Mouse (Mus musculus): ENCODE measurements around the gene Mdga1. TPM values are rescaled to one million over a fixed set of nuclear protein-coding genes. Genes with fewer than 3 reads are reported as not detected.

Mdga1 gene
- polyA plus RNA-seq, 1 experiment, result 1.4 TPM

DNA sequence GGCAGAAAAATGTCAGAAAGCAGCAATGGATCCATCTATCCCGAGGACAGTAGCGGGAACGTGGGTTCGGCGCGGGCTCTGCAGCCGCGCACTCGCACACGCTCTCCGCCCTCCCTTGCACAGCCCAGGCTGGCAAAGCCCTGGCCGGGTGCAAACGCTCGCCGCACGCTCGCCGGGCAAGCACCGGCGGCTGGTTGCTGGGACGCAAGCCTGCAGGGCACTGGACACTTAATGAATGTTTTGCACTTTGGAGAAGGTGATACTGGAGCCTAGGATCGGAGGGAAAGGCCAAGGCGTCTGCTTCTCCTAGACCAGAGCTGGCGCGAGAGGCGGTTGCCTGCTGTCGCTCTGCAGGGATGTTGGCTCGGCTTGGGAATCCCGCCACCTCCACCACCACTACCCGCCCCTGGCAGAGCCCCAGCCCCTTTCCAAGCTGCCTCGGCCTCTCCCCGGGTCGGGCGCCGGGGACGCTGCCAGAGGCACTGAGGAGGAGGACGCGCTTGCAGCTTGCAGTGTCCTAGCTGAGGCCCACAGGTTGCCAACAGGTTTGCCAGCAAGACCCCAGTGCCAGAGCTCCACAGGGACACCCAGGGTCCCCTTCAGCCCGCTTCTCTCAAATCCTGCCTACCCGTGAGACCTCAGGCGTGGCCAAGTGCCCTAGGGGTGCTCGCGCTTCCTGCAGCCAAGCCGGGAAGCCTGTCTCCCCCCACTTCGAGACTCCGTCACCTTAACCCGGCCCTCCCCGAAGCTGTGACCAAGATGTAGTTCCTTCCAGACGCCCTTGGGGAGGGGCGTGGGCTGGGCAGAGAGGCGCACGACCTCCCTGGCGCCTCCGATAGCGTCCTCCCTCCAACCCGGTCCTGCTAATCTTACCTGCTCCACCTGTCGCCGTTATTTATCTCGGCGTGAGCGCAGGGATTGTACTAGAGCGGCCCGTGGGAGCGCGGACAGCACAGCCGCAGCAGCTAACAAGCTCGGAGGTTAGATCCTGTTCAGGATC, 80.6 kb downstream of the Mdga1 start:
- WGBS, result 3% methylated on average over 67 of the region's 67 CpGs
- DNase-seq (ENCODE audit: low read depth, low spot score), result no peak

DNA sequence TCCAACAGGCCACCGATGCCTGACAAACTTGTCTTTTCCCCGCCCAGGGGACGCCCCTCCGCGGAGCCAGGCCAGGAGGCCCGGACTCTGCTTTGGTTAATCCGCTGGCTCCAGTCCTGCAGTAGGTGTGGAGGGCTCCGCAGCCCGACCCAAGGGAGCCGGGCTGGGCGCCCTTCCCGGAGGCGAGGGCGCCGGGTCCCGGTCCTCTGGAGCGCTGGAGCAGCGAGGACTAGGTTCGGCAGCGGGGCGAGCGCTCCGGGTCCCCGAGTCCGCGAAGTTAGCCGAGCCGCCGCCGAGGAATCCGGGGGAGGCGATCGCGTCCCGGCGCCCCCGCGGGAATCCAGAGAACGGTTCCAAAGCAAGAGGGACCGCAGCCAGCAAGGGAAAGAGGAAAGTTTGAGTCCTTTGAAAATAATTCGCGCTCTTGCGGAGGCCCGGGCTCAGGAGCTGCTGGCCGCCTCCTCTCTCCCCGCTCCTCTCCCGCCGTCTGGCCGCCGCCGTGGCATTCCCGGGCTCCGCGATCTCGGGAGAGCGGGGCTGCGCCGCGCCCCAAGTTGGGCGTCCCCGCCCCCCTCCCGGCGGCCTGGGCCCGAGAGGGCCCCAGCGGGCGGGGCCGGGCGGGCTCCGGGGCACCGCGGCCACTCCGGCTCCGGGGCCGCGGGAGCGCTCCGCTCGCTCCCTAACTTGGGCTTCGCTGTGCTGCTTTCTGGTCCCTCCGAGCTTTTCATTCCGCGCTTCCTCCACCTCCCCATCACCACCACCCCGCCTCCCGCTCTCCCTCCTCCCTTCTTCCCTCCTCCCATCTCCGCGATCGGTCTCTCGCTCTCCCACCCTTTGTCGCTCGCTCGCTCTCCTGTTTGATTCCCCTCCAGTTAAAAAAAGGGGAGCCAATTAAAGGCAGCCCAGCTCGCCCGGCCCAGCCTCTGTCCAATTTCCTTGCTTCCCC, 81.7 kb downstream of the Mdga1 start:
- DNase-seq (ENCODE audit: low read depth, low spot score), result no peak
- WGBS, result under 1% methylated on average over 92 of the region's 93 CpGs

DNA sequence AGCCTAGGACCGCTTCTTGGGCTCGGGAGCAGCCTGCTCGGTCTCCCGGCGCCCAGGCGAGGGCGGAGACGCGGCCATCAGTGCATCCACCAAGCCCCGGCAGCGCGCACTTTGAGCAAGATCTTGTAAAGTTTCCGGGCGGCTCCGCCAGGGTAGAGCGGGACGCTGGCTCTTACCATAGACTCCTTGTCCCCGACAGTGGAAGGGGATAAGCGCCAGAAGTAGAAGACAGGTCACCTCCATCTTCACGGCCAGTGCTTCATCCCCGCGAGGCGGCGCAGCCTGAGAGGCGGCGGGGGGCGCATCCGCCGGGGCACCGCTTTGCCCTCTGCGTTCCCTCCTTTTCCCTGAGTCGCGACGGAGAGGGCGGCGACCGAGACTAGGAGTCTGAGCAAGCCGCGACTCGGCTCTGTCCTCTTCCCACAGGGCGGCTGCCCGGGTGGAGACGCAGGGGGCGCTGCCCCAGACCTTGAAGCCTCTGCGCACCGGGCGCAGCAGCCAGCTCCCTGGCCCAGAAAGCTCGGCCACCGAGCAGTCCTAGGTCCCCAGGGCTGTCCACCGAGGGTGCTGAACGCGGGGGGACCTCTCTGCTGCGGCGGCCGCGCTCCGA, 82.5 kb downstream of the Mdga1 start:
- no peak for DNase-seq (ENCODE audit: low read depth, low spot score)
- under 1% methylated on average over 55 of the region's 57 CpGs for WGBS

DNA sequence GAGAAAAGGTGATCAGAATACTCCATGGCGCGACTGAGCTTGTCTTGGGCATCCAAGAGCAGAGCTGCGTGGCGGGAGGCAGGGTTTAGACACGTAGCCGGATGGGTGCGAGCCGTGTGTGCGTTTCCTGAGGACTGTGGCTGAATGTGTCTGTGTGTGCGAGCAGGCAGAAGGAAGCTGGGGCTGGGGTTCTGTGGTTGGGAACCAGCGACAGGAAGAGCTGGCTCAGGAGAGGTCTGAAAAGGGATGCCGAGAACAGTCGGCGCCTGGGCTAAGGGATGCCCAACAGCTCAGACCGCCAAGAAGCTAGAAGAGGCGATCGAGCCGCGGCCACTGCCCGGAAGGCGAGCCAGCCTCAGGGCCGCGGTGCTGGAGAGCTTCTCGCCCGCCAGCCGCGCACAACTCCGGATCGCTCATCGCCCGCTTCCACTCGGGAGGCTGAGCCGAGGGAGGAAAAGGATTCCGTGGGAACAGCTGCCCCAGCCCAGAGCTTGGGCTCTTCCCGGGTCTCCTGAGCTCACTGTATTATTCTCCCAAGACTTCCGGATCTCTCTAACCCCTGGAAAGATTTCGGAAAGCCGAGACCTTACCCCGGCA, 83.1 kb downstream of the Mdga1 start:
- 1% methylated on average over 39 of the region's 39 CpGs for WGBS
- DNase-seq (ENCODE audit: low read depth, low spot score), result no peak

DNA sequence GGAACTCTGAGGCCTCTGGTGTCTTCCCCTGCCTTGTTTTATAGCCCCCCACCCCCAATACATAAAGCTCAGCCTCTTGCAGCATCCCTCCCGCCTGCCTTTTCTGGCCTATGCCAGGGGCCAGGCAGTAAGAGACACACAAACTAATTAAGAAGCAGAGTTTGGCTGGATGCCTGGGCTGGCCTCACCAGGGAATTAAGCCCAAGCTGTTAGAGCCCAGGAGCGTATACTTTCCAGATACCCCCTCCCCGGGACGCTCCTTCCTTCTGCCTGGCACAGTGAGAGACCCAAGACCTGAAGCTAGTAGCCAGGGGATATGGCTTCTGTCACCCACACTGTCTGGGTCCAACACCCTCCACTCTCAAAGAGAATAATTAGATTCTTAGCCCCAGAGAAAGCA, 83.8 kb downstream of the Mdga1 start:
- no peak for DNase-seq (ENCODE audit: low read depth, low spot score)
- WGBS, result 12% methylated on average over 4 of the region's 4 CpGs

DNA sequence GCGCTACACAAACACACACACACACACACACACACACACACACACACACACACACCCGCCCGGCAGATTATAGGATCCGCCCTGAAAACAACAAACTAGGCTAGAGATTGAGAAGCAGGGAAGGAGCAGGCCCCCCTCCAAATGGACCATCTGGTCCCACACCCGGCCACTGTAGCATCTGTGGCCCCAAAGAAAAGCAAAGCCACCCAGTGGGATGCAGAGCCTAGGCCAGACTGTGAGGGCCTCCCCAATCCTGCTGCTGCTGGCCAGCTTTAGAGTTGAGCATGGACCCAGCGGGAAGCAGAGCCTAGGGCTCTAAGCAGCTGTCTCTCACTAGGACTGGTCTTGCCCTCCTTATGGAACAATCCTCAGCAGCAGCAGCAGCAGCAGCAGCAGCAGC, 85.3 kb downstream of the Mdga1 start:
- no peak for DNase-seq (ENCODE audit: low read depth, low spot score)
- WGBS, result 63% methylated on average over 6 of the region's 6 CpGs

DNA sequence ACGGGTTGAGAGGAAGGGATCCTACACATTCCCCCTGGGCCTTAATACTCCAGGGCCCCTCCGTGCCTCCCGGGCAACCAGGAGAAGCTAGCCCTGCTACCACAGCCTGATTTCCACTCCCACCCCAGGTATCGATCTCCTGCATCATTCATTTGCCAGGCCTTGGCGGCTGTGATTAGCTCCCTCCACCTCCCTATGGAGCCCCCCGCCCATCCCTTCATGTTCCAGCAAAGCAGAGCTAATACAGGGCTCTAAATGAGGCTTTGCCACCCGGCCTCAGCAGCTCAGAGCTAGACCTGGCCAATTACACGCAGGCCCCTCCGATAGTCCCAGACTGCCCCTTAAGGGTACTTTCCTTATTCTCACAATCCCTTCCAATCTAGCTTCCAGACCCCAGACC, 86.5 kb downstream of the Mdga1 start:
- 62% methylated on average over 9 of the region's 9 CpGs for WGBS
- no peak for DNase-seq (ENCODE audit: low read depth, low spot score)

DNA sequence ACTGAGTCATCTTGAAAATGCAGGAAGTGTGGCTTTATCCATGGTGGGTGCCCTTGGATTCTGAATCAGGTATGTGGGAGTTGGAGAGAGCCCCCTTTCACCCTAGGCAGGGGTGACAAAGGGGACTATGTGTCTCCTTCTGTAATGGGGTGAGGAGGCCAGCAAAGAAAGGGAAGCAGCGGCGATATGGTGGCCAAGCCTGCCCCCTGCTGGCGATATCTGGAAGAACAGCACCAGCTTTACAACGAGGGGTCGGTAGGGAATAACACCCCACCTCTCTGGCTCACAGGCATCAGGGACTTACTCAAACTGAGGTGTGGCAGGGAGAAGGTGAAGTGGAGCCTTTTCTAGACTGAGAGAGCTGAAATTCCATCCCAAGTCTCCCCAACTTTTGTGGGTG, 87.0 kb downstream of the Mdga1 start:
- no peak for DNase-seq (ENCODE audit: low read depth, low spot score)
- 0% methylated on average over 5 of the region's 5 CpGs for WGBS

DNA sequence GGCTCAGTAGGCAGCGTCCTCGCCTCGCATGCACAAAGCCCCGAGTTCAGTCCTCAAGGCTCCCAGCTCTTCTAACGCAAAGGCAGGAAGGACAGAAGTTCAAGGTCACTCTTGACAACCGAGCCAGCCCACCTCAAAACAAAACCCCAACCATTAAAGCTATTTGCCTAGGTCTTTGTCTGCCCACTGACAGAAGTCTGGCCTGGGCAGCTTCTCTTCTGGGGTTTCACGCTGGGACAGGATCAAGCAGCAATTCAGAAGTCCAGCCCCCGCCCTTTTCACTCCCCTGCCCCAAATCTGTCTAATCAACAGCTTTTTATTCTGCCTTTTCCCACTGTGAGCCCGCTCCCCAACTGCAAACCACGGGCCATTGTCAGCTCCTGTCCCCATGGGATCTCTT, 89.6 kb downstream of the Mdga1 start:
- DNase-seq (ENCODE audit: low read depth, low spot score), result no peak
- WGBS, result 55% methylated on average over 10 of the region's 10 CpGs

DNA sequence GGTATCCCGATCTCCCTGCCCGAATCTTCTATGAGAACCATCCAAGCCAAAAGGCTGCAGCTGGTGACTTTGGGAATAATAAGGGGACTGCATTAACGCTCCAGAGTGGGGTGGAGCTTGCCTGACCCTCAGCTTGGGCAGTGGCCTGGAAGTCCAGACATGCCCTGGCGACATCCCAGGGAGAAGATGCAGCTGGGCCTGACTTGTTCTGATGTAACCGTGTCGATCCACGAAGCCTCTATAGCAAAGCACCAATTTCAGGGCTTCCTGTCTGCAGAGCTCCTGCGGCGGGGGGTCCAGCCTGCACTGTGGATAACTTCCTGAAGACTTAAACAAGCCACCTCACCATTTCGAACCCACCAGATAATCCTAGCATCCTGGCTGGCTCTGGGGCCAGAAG, 90.9 kb downstream of the Mdga1 start:
- no peak for DNase-seq (ENCODE audit: low read depth, low spot score)
- WGBS, result 75% methylated on average over 10 of the region's 10 CpGs

DNA sequence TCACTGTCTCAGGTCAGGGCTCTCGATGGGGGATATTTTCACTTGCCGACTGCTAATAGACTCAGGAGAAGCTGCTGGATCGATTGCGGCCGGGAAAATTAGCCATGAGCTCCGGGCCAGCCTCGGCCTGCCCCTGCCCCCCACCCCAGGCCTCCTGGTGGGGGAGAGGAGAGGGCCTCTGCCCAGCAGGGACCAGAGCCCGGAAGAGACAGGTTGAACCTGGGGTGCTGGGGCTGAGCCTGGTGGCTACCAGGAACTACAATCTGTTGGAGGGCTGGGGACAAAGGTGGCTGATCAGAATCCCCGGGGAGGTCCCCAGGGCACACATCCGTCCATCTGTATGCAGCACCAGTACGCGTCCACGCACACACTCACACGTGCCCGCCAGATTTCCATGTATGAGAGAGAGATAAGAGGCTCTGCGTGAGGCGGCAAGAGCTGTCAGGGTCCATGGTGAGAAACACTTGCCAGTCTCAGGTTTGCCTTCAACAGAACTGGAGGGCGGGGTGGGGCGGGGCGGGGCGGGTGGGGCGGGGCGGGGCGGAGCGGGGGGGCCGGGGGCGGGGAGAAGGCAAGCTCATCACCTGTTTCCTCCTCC, 95.7 kb downstream of the Mdga1 start:
- DNase-seq (ENCODE audit: low read depth, low spot score), result no peak
- 26% methylated on average over 27 of the region's 27 CpGs for WGBS

DNA sequence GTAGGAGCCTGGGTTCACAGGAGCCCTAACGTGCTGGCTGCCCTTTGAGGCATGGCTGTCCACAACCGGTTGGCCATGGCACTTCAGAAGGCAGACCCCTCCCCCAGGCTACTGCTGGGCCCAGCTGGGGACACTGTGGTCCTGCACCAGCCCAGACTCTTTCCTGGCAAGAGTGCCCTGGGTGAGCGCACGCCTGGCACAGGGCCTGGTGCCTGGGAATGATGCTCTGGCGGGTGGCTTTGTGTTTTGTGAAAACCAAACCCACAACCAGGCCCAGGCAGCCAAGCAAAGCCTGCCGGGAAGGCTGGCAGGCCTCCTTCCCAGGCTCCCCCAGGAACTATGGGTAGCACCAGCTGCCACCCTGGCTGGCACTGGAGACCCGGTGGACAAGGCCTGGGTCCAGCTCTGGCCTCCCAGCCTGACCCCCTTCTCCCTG, 96.3 kb downstream of the Mdga1 start:
- no peak for DNase-seq (ENCODE audit: low read depth, low spot score)
- WGBS, result 74% methylated on average over 7 of the region's 7 CpGs

DNA sequence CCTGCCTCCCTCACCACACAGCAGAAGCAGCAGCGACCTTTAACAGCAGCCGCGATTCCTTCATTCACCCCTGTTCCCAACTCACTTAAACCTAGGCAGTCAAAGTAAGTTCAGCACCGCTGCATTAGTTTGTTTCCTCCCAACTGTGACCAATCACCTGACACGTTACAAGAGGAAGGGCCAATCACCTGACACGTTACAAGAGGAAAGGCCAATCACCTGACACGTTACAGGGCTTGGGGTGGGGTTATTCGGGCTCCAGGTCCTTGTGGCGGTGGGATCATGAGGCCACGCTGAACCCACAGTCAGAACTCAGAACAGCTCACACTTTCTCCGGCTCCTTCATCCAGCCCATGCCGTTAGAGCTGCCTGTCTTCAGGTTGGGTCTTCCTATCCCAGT, 99.6 kb downstream of the Mdga1 start:
- no peak for DNase-seq (ENCODE audit: low read depth, low spot score)
- 73% methylated on average over 12 of the region's 12 CpGs for WGBS

DNA sequence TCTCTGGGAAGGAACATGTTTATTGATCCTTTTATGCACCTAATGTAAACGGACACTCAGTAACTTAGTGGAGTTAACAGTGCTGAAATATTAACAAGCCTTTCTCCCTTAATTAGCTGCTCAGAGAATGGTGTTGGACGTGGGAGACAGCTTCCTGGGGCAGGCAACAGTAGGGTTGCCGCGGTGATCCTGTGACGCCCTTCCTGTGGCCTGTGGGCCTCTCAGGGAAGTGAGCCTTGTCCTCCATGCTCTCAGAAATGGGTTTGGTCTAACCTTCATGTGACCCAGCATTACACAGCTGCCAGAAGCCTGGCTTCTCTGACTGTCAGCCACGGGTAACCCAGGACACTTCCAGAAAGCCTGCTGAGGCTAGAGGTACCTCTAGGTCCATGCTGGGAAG, 104.0 kb downstream of the Mdga1 start:
- WGBS, result 44% methylated on average over 6 of the region's 6 CpGs
- DNase-seq (ENCODE audit: low read depth, low spot score), result no peak

DNA sequence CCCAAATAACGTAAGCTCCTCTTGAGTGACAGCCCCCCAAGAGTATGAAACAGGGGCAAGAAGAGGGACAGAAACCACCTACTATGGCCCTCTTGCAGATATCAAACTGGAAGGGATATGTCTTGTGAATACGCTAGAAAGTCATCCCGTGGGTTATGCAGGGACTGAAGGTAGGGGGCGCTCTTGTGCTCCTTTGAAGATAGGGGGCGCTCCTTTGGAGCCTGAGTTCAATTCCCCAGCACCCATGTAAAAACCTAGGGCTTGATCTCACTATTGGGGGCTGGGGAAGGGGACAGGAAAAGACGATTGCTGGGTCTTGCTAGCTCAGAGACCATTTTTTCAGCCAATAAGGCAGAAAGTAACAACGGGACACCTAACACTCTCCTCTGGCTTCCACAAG, 105.4 kb downstream of the Mdga1 start:
- DNase-seq (ENCODE audit: low read depth, low spot score), result no peak
- WGBS, result 61% methylated on average over 7 of the region's 7 CpGs

DNA sequence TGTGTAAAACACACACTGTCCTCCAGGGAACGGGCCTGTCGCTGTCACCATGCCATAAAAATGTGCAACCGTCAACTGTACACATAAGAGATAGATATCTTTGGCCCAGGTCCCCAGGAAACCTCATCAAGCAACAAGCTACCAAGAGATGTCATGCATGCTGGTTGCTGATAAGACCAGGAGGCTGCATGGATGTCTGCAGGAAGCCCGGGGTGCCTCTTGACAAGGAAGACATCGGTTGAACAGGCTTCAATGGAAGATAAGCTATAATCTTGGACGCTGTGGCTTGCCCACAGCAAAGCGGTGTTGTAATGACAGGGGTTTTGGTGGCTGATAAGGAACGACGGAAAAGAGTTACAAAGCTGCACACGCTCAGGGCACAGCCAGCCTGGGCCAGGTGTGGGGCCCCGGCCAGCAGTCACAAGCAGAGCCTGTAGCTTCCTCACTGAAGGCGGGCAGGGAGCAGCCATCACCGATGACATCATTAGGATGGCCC, 110.1 kb downstream of the Mdga1 start:
- WGBS, result 64% methylated on average over 13 of the region's 13 CpGs
- no peak for DNase-seq (ENCODE audit: low read depth, low spot score)

DNA sequence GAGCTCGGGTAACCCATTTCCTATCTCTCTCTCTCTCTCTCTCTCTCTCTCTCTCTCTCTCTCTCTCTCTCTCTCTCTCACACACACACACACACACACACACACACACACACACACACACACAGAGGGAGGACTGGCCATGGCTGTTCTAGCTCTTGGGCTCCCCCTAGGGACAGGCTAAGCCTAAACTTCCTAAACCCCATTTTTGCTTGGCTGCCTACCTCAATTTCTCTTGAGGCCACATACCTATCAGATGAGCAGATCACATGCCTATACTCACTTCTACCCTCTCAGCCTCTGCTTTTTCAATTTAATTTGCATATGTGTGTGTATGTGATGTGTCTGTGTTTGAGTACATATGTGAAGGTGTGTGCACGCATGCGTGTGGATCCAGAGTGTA, 111.1 kb downstream of the Mdga1 start:
- 88% methylated on average over 3 of the region's 3 CpGs for WGBS
- no peak for DNase-seq (ENCODE audit: low read depth, low spot score)

DNA sequence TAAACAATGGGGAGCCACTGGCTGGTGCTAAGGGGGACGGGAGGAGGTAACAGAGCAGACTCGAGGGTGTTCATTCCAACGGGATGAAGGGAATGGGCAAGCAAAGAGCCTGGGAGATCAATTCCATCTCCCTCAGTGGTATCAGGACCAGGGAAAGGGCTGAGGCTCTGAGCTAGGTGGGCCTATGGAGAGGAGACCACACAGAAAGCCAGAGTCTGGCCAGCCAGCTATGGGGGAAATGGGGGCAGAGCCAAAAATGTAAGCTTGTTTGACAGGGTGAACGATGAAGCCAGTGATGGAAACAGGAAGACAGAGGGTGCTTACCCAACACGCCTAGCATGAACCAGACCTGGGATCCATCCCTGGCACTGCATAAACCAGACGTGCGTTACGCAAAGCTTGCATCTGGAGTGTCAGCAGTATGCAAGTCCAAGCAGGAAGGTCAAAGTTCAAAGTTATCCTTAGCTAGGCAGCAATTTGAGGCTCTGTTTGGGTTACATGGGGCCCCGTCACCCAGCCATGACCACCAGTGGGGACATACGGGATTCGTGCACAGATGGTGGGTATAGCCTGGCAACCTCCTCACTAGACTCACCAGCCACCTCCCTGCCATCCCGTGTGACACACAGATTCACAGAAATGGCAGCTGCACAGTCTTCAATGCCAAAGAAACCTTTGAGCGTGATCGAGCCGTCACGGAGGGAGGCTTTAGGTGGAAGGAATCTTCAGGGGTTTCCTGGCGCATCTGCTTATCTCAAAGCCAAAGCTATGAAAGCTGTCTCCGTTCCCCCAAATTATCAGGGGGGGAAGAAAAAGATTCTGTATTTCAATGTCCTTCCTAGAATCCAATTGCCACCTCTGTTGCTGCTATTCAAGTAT, 113.9 kb downstream of the Mdga1 start:
- 65% methylated on average over 18 of the region's 18 CpGs for WGBS
- DNase-seq (ENCODE audit: low read depth, low spot score), result no peak
